Mouse (Mus musculus) MEL (cell line): ENCODE data around the gene Foxn4. TPM values are rescaled to one million over a fixed set of nuclear protein-coding genes. Genes with fewer than 3 reads are reported as not detected.

Experiments used
- DNase-seq: peaks from one replicate; pipeline ENCODE4 v3.0.0; 2011; ENCODE audit warnings: low read depth, low spot score
- H3K27ac ChIP-seq: 2 replicates; pipeline ENCODE4 v1.5.1; 2012; ENCODE audit warnings: low read depth, mild to moderate bottlenecking, control low read depth, low read length, moderate library complexity; ENCODE audit not compliant: control insufficient read depth
- H3K27me3 ChIP-seq, 2 experiments: fragments of 150-350 bp in 1 of 2; sonication (generic) in 1 of 2; 2 replicates each; pipeline ENCODE4 v1.6.1; 2012; ENCODE audit warnings: low read length in 2 of 2, mild to moderate bottlenecking in 2 of 2, improper control_type of control experiment in 1 of 2, moderate library complexity in 1 of 2; ENCODE audit not compliant: insufficient read depth in 2 of 2, control insufficient read depth in 1 of 2
- H3K36me3 ChIP-seq, 2 experiments: 2 replicates each; pipeline ENCODE4 v1.6.1; 2012 to 2014; ENCODE audit warnings: low read length in 2 of 2, improper control_type of control experiment in 1 of 2, inconsistent platforms in 1 of 2, mild to moderate bottlenecking in 1 of 2; ENCODE audit not compliant: insufficient read depth in 2 of 2, control insufficient read depth in 1 of 2
- H3K4me1 ChIP-seq, 2 experiments: fragments of 150-350 bp in 1 of 2; sonication (generic) in 1 of 2; 2 replicates each; pipeline ENCODE4 v1.6.1; 2012; ENCODE audit warnings: low read length in 2 of 2, improper control_type of control experiment in 1 of 2, mild to moderate bottlenecking in 1 of 2; ENCODE audit not compliant: insufficient read depth in 2 of 2, control insufficient read depth in 1 of 2
- H3K4me3 ChIP-seq, 2 experiments: fragments of 150-350 bp in 1 of 2; sonication (generic) in 1 of 2; 2 replicates each; pipeline ENCODE4 v1.5.1; 2012; ENCODE audit warnings: low read depth in 2 of 2, low read length in 2 of 2, mild to moderate bottlenecking in 2 of 2, moderate library complexity in 2 of 2, control low read depth in 1 of 2, improper control_type of control experiment in 1 of 2; ENCODE audit not compliant: control insufficient read depth in 1 of 2, insufficient read depth in 1 of 2
- H3K79me2 ChIP-seq: 2 replicates; pipeline ENCODE4 v1.6.1; 2012; ENCODE audit warnings: mild to moderate bottlenecking, low read length, moderate library complexity; ENCODE audit not compliant: control insufficient read depth, poor library complexity, insufficient read depth
- H3K9ac ChIP-seq: 2 replicates; pipeline ENCODE4 v1.6.1; 2012; ENCODE audit warnings: low read depth, mild to moderate bottlenecking, control low read depth, low read length, moderate library complexity; ENCODE audit not compliant: control insufficient read depth, poor library complexity, severe bottlenecking
- H3K9me3 ChIP-seq: fragments of 150-350 bp; sonication (generic); replicated peaks from 2 replicates; pipeline ENCODE4 v1.6.1; 2012; ENCODE audit warnings: mild to moderate bottlenecking, low read length, improper control_type of control experiment, moderate library complexity; ENCODE audit not compliant: insufficient read depth
- BHLHE40 ChIP-seq: IDR thresholded peaks from 2 replicates; pipeline ENCODE4 v1.6.1; 2012; ENCODE audit warnings: low read depth, mild to moderate bottlenecking, inconsistent platforms, low read length, improper control_type of control experiment, borderline replicate concordance
- CHD1 ChIP-seq: IDR thresholded peaks from 2 replicates; pipeline ENCODE4 v1.6.1; 2012; ENCODE audit warnings: low read depth, mild to moderate bottlenecking, inconsistent platforms, low read length, improper control_type of control experiment
- CTCF ChIP-seq, 3 experiments: IDR thresholded peaks in 2 of 3; conservative IDR thresholded peaks in 1 of 3; 2 replicates each; pipeline ENCODE4 v1.5.1; 2011 to 2012; ENCODE audit warnings: low read length in 3 of 3, low read depth in 2 of 3, mild to moderate bottlenecking in 2 of 3, improper control_type of control experiment in 1 of 3, inconsistent platforms in 1 of 3, mixed read lengths in 1 of 3, moderate library complexity in 1 of 3; ENCODE audit not compliant: control insufficient read depth in 1 of 3, insufficient read depth in 1 of 3, poor library complexity in 1 of 3, severe bottlenecking in 1 of 3
- ELF1 ChIP-seq: IDR thresholded peaks from 2 replicates; pipeline ENCODE4 v1.6.1; 2014; ENCODE audit warnings: low read depth, mild to moderate bottlenecking, inconsistent platforms, low read length, improper control_type of control experiment, moderate library complexity
- ETS1 ChIP-seq: IDR thresholded peaks from 2 replicates; pipeline ENCODE4 v1.6.1; 2012; ENCODE audit warnings: low read depth, mild to moderate bottlenecking, inconsistent platforms, low read length, improper control_type of control experiment, moderate library complexity
- JUND ChIP-seq: IDR thresholded peaks from 2 replicates; pipeline ENCODE4 v1.6.1; 2011; ENCODE audit warnings: low read depth, mild to moderate bottlenecking, improper control_type of control experiment, low read length
- MAX ChIP-seq: IDR thresholded peaks from 2 replicates; pipeline ENCODE4 v1.6.1; 2011; ENCODE audit warnings: low read length, improper control_type of control experiment
- MEF2A ChIP-seq: IDR thresholded peaks from 2 replicates; pipeline ENCODE4 v1.6.1; 2014; ENCODE audit warnings: low read depth, mild to moderate bottlenecking, inconsistent platforms, low read length, improper control_type of control experiment; ENCODE audit not compliant: poor library complexity, insufficient replicate concordance, severe bottlenecking; ENCODE audit errors: extremely low read depth
- MXI1 ChIP-seq: IDR thresholded peaks from 2 replicates; pipeline ENCODE4 v1.6.1; 2011; ENCODE audit warnings: mild to moderate bottlenecking, low read depth, low read length, improper control_type of control experiment
- POLR2A ChIP-seq, 2 experiments: IDR thresholded peaks; 2 replicates each; pipeline ENCODE4 v1.6.1; 2011 to 2012; ENCODE audit warnings: low read length in 2 of 2, mild to moderate bottlenecking in 2 of 2, control low read depth in 1 of 2, improper control_type of control experiment in 1 of 2, low read depth in 1 of 2, moderate library complexity in 1 of 2; ENCODE audit not compliant: control insufficient read depth in 1 of 2, insufficient read depth in 1 of 2, poor library complexity in 1 of 2
- POLR2AphosphoS5 ChIP-seq: IDR thresholded peaks from 2 replicates; pipeline ENCODE4 v1.6.1; 2012; ENCODE audit warnings: low read depth, borderline replicate concordance, mild to moderate bottlenecking, inconsistent platforms, low read length, moderate library complexity, mixed read lengths
- RAD21 ChIP-seq: IDR thresholded peaks from 2 replicates; pipeline ENCODE4 v1.6.1; 2011; ENCODE audit warnings: mild to moderate bottlenecking, low read depth, low read length, improper control_type of control experiment
- RCOR1 ChIP-seq: IDR thresholded peaks from 2 replicates; pipeline ENCODE4 v1.6.1; 2012; ENCODE audit warnings: low read depth, mild to moderate bottlenecking, inconsistent platforms, low read length, improper control_type of control experiment
- SMC3 ChIP-seq: IDR thresholded peaks from 2 replicates; pipeline ENCODE4 v1.6.1; 2011; ENCODE audit warnings: low read depth, low read length, improper control_type of control experiment
- UBTF ChIP-seq: IDR thresholded peaks from 2 replicates; pipeline ENCODE4 v1.6.1; 2012; ENCODE audit warnings: low read depth, mild to moderate bottlenecking, inconsistent platforms, low read length, improper control_type of control experiment, moderate library complexity, borderline replicate concordance; ENCODE audit not compliant: insufficient read depth
- USF1 ChIP-seq: IDR thresholded peaks from 2 replicates; pipeline ENCODE4 v1.6.1; 2014; ENCODE audit warnings: low read depth, mild to moderate bottlenecking, inconsistent platforms, low read length, improper control_type of control experiment, moderate library complexity
- USF2 ChIP-seq, 2 experiments: IDR thresholded peaks; 2 replicates each; pipeline ENCODE4 v1.6.1; 2011 to 2012; ENCODE audit warnings: improper control_type of control experiment in 2 of 2, low read length in 2 of 2, borderline replicate concordance in 1 of 2, inconsistent platforms in 1 of 2, low read depth in 1 of 2, mild to moderate bottlenecking in 1 of 2; ENCODE audit not compliant: insufficient read depth in 1 of 2
- ZC3H11A ChIP-seq: IDR thresholded peaks from 2 replicates; pipeline ENCODE4 v1.6.1; 2012; ENCODE audit warnings: low read depth, mild to moderate bottlenecking, inconsistent platforms, low read length, improper control_type of control experiment
- ZKSCAN1 ChIP-seq: IDR thresholded peaks from 2 replicates; pipeline ENCODE4 v1.6.1; 2012; ENCODE audit warnings: low read depth, mild to moderate bottlenecking, inconsistent platforms, low read length, improper control_type of control experiment, moderate library complexity
- ZMIZ1 ChIP-seq: IDR thresholded peaks from 2 replicates; pipeline ENCODE4 v1.6.1; 2012; ENCODE audit warnings: low read depth, mild to moderate bottlenecking, inconsistent platforms, low read length, improper control_type of control experiment, moderate library complexity
- ZNF384 ChIP-seq: IDR thresholded peaks from 2 replicates; pipeline ENCODE4 v1.6.1; 2012; ENCODE audit warnings: low read depth, mild to moderate bottlenecking, inconsistent platforms, low read length, improper control_type of control experiment
- polyA plus RNA-seq, 2 experiments: library from polyadenylated mRNA; stranded (reverse) in 1 of 2; unstranded in 1 of 2; fragments of >175 nt in 1 of 2; fragments of >200 nt in 1 of 2; gene quantifications; 2 replicates each; pipeline versions ENCODE4 v1.2.1 to v1.2.4; 2012; ENCODE audit warnings: low replicate concordance in 2 of 2, low read depth in 1 of 2; ENCODE audit not compliant: insufficient read length in 2 of 2, insufficient read depth in 1 of 2, missing spikeins in 1 of 2
- total RNA-seq: library from RNA; depleted of rRNA; stranded (reverse); fragments of 300-350 nt; gene quantifications from 2 replicates; pipeline ENCODE4 v1.2.3, GENCODE M21; 2012

Gene Foxn4
- total and polyA plus RNA-seq, 3 experiments, result 0.07 TPM; not detected in 2

DNA sequence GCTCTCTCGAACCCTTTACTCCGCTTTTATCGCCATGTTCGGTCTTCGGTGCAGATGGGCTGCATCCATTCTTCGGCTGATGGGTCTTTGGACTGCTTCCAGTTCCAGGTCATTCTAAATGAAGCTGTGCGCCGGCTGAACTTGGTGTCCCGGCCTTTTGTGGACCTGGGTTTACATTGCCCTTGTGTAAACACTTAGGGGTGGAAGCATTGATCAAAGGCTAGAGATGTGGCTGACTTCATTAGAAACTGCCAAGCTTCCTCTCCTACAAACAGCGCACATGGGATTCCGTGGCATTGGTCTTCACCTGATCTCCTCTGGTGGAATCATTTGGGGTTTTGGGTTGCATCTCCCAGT lies 36.1 kb upstream of the Foxn4 start:
- H3K4me3 ChIP-seq, result no peak overlapping the region
- H3K9me3 ChIP-seq, result no peaks in the 10 kb centered on the region
- no peak for DNase-seq
- no peaks in the 10 kb centered on the region for H3K4me1 ChIP-seq
- H3K9ac ChIP-seq, result no peak overlapping the region
- no peak overlapping the region for H3K27ac ChIP-seq
- H3K36me3 ChIP-seq, result no peaks in the 10 kb centered on the region
- no peaks in the 10 kb centered on the region for H3K27me3 ChIP-seq
- H3K79me2 ChIP-seq, result no peaks in the 10 kb centered on the region
- TF ChIP-seq MEF2A, result no peak
- TF ChIP-seq USF2 (IDR thresholded peaks at IDR 0.05; ENCODE audit: borderline replicate concordance in 1 of 2, insufficient read depth in 1 of 2, low read depth in 1 of 2, low read length in 2 of 2), result no peak
- no peak for TF ChIP-seq JUND

DNA sequence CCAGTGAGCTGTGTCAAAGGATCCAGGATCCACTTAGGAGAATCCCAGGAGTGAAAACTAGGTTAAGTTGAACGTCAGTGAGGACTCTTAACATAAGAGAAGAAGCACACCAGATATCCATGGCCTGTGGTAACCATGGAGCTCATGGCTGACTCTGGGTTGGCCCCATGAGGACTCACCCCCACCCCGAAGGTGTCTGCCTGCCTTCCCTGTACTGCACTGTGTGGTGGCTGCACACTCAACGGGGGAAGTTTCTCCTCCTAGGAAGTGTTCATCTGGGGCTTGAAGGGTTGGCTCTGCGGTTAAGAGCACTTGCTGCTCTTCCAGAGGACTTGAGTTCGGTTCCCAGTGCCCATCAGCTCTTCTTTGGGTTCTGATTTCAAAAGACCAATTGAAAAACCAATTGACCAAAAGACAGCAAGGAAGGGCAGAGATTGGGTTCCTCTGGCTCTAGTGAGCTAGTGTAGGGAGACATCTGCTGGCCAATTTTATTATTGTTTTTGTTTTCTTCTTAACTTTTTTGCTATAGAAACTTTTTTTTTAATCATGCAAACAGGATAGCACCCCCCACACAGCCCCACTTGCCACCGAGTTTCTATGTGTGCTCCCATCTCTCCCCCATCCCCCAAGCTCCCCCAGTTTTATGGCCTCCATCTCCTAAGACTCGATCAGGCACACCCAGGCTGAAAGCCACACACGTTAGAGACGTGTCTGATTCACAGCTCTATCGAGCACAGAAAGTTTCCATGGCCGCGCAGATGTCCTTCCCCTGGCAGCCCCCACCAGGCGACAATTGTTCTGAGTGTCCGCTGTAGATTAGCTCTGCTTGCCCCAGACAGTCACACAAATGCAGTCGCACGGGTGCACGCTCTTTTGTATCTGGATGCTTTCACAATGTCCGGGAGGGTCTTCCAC lies 35.4 kb upstream of the Foxn4 start:
- H3K9ac ChIP-seq, result no peak overlapping the region
- DNase-seq, result peak; percentile 74
- no peaks in the 10 kb centered on the region for H3K79me2 ChIP-seq
- H3K36me3 ChIP-seq, result no peaks in the 10 kb centered on the region
- H3K4me1 ChIP-seq, result no peaks in the 10 kb centered on the region
- TF ChIP-seq CTCF (IDR thresholded peaks at IDR 0.05 in 2 of 3, conservative IDR thresholded peaks at IDR 0.05 in 1 of 3; ENCODE audit: control insufficient read depth in 1 of 3, insufficient read depth in 1 of 3, low read depth in 2 of 3, low read length in 3 of 3, poor library complexity in 1 of 3, severe bottlenecking in 1 of 3) (peak; percentile 43 to 93 (median 47)), POLR2A (IDR thresholded peaks at IDR 0.05; ENCODE audit: control insufficient read depth in 1 of 2, insufficient read depth in 1 of 2, low read depth in 1 of 2, low read length in 2 of 2, poor library complexity in 1 of 2) (no peak), SMC3 (peak; percentile 94), ZNF384 (peak; percentile 87), CHD1 (no peak), RCOR1 (no peak), ELF1 (no peak), ETS1 (no peak), MXI1 (no peak), ZMIZ1 (no peak), RAD21 (peak; percentile 96), ZKSCAN1 (no peak), USF2 (IDR thresholded peaks at IDR 0.05; ENCODE audit: borderline replicate concordance in 1 of 2, insufficient read depth in 1 of 2, low read depth in 1 of 2, low read length in 2 of 2) (no peak), POLR2AphosphoS5 (no peak), UBTF (no peak), MEF2A (no peak), MAX (no peak), USF1 (no peak), BHLHE40 (no peak), ZC3H11A (peak; percentile 93)
- H3K27ac ChIP-seq, result no peak overlapping the region
- no peaks in the 10 kb centered on the region for H3K9me3 ChIP-seq
- no peaks in the 10 kb centered on the region for H3K27me3 ChIP-seq
- no peak overlapping the region for H3K4me3 ChIP-seq
